Mouse (Mus musculus): ENCODE data around the gene Osm. TPM values are rescaled to one million over a fixed set of nuclear protein-coding genes. Genes with fewer than 3 reads are reported as not detected.
A peak's percentile ranks its signal among the peaks of the same experiment; 100 is the strongest.

Gene Osm
- polyA plus RNA-seq, 1 experiment from 2014 or later = 0.60 TPM

GRCm38 (mm10) chr11:4201981-4202700 is 34.1 kb upstream of the Osm start:
- Histone ChIP-seq H3K27me3 (no peaks in the 10 kb centered on the region), H3K36me3 (peaks cover 7% of the 10 kb centered on the region; the same call in 1 of the 2 replicates), H3K4me1 (replicated peaks) (peaks cover 21% of the 10 kb centered on the region), H3K9ac (no peak overlapping the region), H3K4me2 (no peak overlapping the region), H3K9me3 (replicated peaks) (no peaks in the 10 kb centered on the region), H3K27ac (no peak overlapping the region), H3K4me3 (replicated peaks) (no peak overlapping the region)
- ATAC-seq (ENCODE audit: low read depth) (no peak), DNase-seq (no peak)
- whole genome bisulfite sequencing (ENCODE audit: insufficient replicate concordance) = 74% methylated on average over 11 of the region's 11 CpGs

- Histone ChIP-seq H3K27me3 (no peaks in the 10 kb centered on the region), H3K4me2 (no peak overlapping the region), H3K4me3 (replicated peaks) (no peak overlapping the region), H3K4me1 (replicated peaks) (peaks cover 21% of the 10 kb centered on the region), H3K36me3 (peaks cover 15% of the 10 kb centered on the region; the same call in 1 of the 2 replicates), H3K27ac (0 out of 2 replicates have a peak overlapping the region, but pooled peaks have one; percentile 34), H3K9me3 (replicated peaks) (no peaks in the 10 kb centered on the region), H3K9ac (no peak overlapping the region)
- DNase-seq = no peak
- ATAC-seq (ENCODE audit: low read depth) = no peak
- WGBS (ENCODE audit: insufficient replicate concordance) = 37% methylated on average over 12 of the region's 12 CpGs
These were observed 33.1 kb upstream of the Osm start for GRCm38 (mm10) chr11:4202995-4203704.

DNA sequence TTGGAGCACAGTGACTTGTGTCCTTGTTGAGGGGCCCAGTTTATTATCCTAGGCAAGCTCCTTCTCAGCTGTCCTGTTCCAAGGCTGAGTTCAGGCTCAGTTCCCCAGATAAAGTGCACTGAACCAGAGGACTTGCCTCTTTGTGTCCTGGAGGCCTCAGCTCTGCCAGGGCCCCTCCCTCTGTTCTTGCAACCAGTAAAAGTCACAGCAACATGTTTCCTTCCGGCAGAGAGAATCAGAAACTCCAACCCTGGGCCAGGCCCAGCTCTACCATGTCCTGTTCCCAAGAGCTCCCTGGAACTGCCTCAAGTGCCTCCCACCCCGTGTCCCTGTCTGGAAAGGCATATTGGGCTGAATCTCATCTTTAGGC is 32.5 kb upstream of the Osm start:
- H3K27me3 ChIP-seq = no peaks in the 10 kb centered on the region
- peak overlapping the region; percentile 34; the same call in 1 of the 2 replicates for H3K27ac ChIP-seq
- WGBS (ENCODE audit: insufficient replicate concordance) = 32% methylated on average over 2 of the region's 2 CpGs
- no peak overlapping the region for H3K4me2 ChIP-seq
- no peak overlapping the region for H3K9ac ChIP-seq
- peaks cover 20% of the 10 kb centered on the region; the same call in 1 of the 2 replicates for H3K36me3 ChIP-seq
- no peaks in the 10 kb centered on the region for H3K9me3 ChIP-seq (replicated peaks)
- peaks cover 21% of the 10 kb centered on the region for H3K4me1 ChIP-seq (replicated peaks)
- DNase-seq (no peak), ATAC-seq (ENCODE audit: low read depth) (no peak)
- H3K4me3 ChIP-seq (replicated peaks) = no peak overlapping the region

GRCm38 (mm10) chr11:4205097-4205655 is 31.0 kb upstream of the Osm start:
- Histone ChIP-seq H3K9me3 (replicated peaks) (no peaks in the 10 kb centered on the region), H3K9ac (no peak overlapping the region), H3K27ac (no peak overlapping the region), H3K27me3 (no peaks in the 10 kb centered on the region), H3K4me1 (replicated peaks) (peaks cover 21% of the 10 kb centered on the region), H3K4me2 (no peak overlapping the region), H3K4me3 (replicated peaks) (no peak overlapping the region), H3K36me3 (peaks cover 26% of the 10 kb centered on the region; the same call in 1 of the 2 replicates)
- no peak for DNase-seq
- ATAC-seq (ENCODE audit: low read depth) = no peak
- WGBS (ENCODE audit: insufficient replicate concordance) = 76% methylated on average over 5 of the region's 5 CpGs

DNA sequence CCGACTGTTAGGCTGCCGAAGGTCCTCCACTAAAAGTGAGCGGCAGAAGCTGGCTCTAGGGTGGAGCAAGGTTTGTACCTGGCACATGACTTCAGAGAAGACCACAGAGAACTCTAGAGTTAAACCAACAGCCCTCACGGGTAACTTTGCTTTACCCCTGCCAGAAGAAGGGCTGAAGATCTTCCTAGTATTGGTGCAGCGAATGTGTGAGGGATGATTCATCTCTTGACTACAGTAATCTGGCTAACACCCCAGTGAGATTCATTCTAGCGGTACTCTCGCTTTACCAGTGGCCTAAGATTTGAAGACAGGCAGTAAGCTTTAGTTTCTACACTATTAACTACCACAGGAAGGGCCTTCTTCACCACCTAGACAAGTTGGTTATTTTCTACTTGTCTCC is 30.3 kb upstream of the Osm start:
- no peaks in the 10 kb centered on the region for H3K27me3 ChIP-seq
- DNase-seq = no peak
- peaks cover 33% of the 10 kb centered on the region; the same call in 1 of the 2 replicates for H3K36me3 ChIP-seq
- no peaks in the 10 kb centered on the region for H3K9me3 ChIP-seq (replicated peaks)
- no peak overlapping the region for H3K27ac ChIP-seq
- no peak overlapping the region for H3K9ac ChIP-seq
- 72% methylated on average over 7 of the region's 7 CpGs for WGBS (ENCODE audit: insufficient replicate concordance)
- no peak overlapping the region for H3K4me3 ChIP-seq (replicated peaks)
- ATAC-seq (ENCODE audit: low read depth) = no peak
- H3K4me2 ChIP-seq = no peak overlapping the region
- H3K4me1 ChIP-seq (replicated peaks) = peaks cover 21% of the 10 kb centered on the region

DNA sequence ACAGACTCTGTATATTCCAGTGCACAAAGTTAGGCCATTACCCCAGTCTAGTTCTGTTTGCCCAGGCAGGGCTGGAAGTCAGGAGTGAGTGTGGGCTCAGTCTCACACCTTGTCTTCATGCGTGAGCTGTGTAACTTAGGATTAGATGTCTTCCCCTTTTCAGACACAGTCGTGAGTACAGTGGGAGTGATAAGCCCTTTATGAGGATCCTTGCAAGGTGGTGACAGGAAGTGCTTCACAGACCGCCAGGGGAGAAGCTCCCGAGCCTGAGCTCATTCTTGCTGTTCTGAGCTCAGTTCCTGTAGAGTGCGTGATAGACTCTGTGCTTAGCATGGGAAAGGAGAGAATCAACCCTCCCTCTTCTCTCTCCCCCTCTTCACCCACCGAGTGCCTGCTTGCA is 29.7 kb upstream of the Osm start:
- ATAC-seq (ENCODE audit: low read depth) = no peak; the same call in 1 of the 2 replicates
- 27% methylated on average over 6 of the region's 6 CpGs for WGBS (ENCODE audit: insufficient replicate concordance)
- H3K9ac ChIP-seq = no peak overlapping the region

GRCm38 (mm10) chr11:4207655-4208054 is 28.6 kb upstream of the Osm start:
- ATAC-seq (ENCODE audit: low read depth) = no peak
- peaks cover 17% of the 10 kb centered on the region for H3K4me1 ChIP-seq (replicated peaks)
- no peaks in the 10 kb centered on the region for H3K27me3 ChIP-seq
- no peak overlapping the region for H3K4me2 ChIP-seq
- no peak overlapping the region for H3K4me3 ChIP-seq (replicated peaks)
- peaks cover 38% of the 10 kb centered on the region for H3K36me3 ChIP-seq
- H3K27ac ChIP-seq = no peak overlapping the region
- no peaks in the 10 kb centered on the region for H3K9me3 ChIP-seq (replicated peaks)
- DNase-seq = no peak
- H3K9ac ChIP-seq = no peak overlapping the region
- WGBS (ENCODE audit: insufficient replicate concordance) = 79% methylated on average over 9 of the region's 9 CpGs

More for the DNA sequence above, 29.7 kb upstream of the Osm start:
- H3K4me2 ChIP-seq = no peak overlapping the region
- no peak overlapping the region for H3K27ac ChIP-seq
- no peak for DNase-seq
- no peaks in the 10 kb centered on the region for H3K27me3 ChIP-seq
- peaks cover 21% of the 10 kb centered on the region for H3K4me1 ChIP-seq (replicated peaks)
- peaks cover 33% of the 10 kb centered on the region; the same call in 1 of the 2 replicates for H3K36me3 ChIP-seq
- no peaks in the 10 kb centered on the region for H3K9me3 ChIP-seq (replicated peaks)
- no peak overlapping the region for H3K4me3 ChIP-seq (replicated peaks)

DNA sequence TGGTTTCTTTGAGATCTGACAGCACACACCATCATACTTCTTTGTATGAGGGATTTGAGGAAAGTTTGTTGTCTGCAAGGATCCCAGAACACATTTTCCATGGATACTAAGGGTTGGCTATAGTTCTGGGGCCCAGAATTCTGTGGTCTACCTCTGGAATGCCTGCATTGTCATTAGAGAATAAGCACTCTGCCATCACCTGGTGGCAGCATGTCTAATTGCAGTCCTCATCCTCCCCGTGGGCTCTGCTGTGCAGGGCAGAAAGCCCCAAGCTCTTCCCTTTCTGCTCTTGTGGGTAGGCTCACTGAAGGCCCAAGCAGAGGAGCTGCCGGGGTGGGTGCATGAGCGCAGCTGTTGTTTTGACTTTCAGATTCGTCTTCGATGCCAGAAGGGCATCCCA is 26.7 kb upstream of the Osm start:
- Histone ChIP-seq H3K27me3 (no peaks in the 10 kb centered on the region), H3K36me3 (peaks cover 53% of the 10 kb centered on the region), H3K4me1 (replicated peaks) (peaks cover 3% of the 10 kb centered on the region; the same call in 1 of the 2 replicates), H3K9me3 (replicated peaks) (no peaks in the 10 kb centered on the region), H3K27ac (no peak overlapping the region), H3K4me2 (no peak overlapping the region), H3K9ac (no peak overlapping the region), H3K4me3 (replicated peaks) (no peak overlapping the region)
- 68% methylated on average over 5 of the region's 5 CpGs for WGBS (ENCODE audit: insufficient replicate concordance)
- no peak for ATAC-seq (ENCODE audit: low read depth)
- DNase-seq = no peak

DNA sequence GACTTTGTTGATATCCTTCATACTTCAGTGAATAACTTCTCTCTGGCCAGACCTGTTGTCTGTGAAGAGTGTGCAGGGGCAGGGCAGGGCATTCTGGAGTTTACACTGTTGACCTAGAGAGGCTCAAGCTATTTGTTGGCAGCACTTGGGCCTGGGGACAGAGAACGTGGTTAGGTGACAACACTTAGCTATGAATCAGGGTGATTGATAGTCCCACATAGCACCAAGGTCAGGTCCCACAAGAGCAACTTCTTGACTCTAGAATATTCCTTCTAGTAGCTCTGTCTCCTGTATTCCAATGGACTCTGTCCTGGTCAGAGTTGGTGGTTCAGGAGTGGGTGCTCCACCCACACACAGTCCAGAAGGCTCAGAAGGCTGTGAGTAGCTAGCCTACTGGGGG is 25.4 kb upstream of the Osm start:
- ATAC-seq (ENCODE audit: low read depth) (no peak), DNase-seq (no peak)
- H3K27ac ChIP-seq = no peak overlapping the region
- peaks cover 3% of the 10 kb centered on the region; the same call in 1 of the 2 replicates for H3K4me1 ChIP-seq (replicated peaks)
- H3K27me3 ChIP-seq = no peaks in the 10 kb centered on the region
- no peak overlapping the region for H3K4me3 ChIP-seq (replicated peaks)
- WGBS (ENCODE audit: insufficient replicate concordance) = 64% methylated on average over 1 of the region's 1 CpGs
- H3K9me3 ChIP-seq (replicated peaks) = no peaks in the 10 kb centered on the region
- H3K9ac ChIP-seq = no peak overlapping the region
- H3K36me3 ChIP-seq = peaks cover 60% of the 10 kb centered on the region
- no peak overlapping the region for H3K4me2 ChIP-seq

DNA sequence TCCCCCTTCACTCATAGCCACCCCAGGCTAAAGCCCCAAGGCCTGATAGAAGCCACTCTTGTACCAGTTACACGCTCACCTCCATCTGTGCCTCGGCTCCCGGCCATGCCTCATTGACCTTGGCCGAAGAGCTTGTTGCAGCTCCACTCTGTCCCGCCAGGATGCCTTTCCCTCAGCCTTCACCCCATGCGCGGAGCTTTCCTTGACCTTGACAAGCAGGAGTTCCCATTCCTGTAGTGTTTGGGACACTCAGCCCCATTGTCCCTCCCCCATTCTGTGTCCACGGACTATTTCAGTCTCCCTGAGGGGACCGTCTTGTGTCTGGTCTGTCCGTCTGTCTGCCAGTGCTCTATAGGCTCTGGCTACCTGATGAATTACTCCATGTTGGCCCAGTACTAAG is 23.1 kb upstream of the Osm start:
- DNase-seq (no peak), ATAC-seq (ENCODE audit: low read depth) (no peak)
- peaks cover 7% of the 10 kb centered on the region for H3K4me1 ChIP-seq (replicated peaks)
- H3K27me3 ChIP-seq = no peaks in the 10 kb centered on the region
- H3K36me3 ChIP-seq = peaks cover 48% of the 10 kb centered on the region
- no peak overlapping the region for H3K4me3 ChIP-seq (replicated peaks)
- no peak overlapping the region for H3K27ac ChIP-seq
- H3K9ac ChIP-seq = no peak overlapping the region
- H3K9me3 ChIP-seq (replicated peaks) = no peaks in the 10 kb centered on the region
- WGBS (ENCODE audit: insufficient replicate concordance) = 76% methylated on average over 10 of the region's 10 CpGs
- no peak overlapping the region for H3K4me2 ChIP-seq

DNA sequence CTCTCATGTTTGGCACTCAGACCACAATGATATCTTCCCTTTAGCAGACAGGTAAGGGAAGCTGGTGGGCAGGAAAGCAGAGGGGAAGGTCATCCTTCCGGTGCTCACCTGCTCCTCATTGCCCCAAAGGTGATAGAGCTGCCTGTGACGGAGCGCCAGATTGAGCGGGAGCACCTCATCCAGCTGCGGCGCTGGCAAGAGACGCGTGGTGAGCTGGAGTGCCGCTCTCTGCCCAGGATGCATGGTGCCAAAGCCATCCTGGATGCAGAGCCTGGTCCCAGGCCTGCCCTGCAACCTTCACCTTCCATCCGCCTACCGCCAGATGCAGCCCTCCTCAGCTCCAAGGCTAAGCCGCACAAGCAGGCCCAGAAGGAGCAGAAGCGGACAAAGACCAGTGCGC is 21.6 kb upstream of the Osm start:
- Histone ChIP-seq H3K9me3 (replicated peaks) (no peaks in the 10 kb centered on the region), H3K36me3 (peaks cover 42% of the 10 kb centered on the region), H3K27ac (no peak overlapping the region), H3K4me3 (replicated peaks) (no peak overlapping the region), H3K9ac (no peak overlapping the region), H3K27me3 (peaks cover 14% of the 10 kb centered on the region), H3K4me1 (replicated peaks) (peaks cover 20% of the 10 kb centered on the region), H3K4me2 (no peak overlapping the region)
- DNase-seq (no peak), ATAC-seq (ENCODE audit: low read depth) (no peak)
- WGBS (ENCODE audit: insufficient replicate concordance) = 87% methylated on average over 14 of the region's 14 CpGs
